Mouse (Mus musculus) CH12.LX (cell line): ENCODE data around the gene Npas3. TPM values are rescaled to one million over a fixed set of nuclear protein-coding genes. Genes with fewer than 3 reads are reported as not detected.

Experiments used
- DNase-seq: peaks from one replicate; pipeline ENCODE4 v3.0.0-alpha.2; 2013; ENCODE audit errors: extremely low read depth
- H3K27ac ChIP-seq: 2 replicates; pipeline ENCODE4 v1.5.1; 2012; ENCODE audit warnings: low read depth, mild to moderate bottlenecking, control low read depth, moderate library complexity; ENCODE audit not compliant: insufficient read depth
- H3K27me3 ChIP-seq: replicated peaks from 2 replicates; pipeline ENCODE3; 2012; ENCODE audit warnings: inconsistent platforms
- H3K36me3 ChIP-seq, 2 experiments: replicated peaks in 1 of 2; 2 replicates each; pipeline versions ENCODE3 to v1.6.1; 2012; ENCODE audit warnings: inconsistent platforms in 1 of 2, low read length in 1 of 2, mild to moderate bottlenecking in 1 of 2, mixed read lengths in 1 of 2, moderate library complexity in 1 of 2; ENCODE audit not compliant: control insufficient read depth in 1 of 2, insufficient read depth in 1 of 2
- H3K4me1 ChIP-seq, 2 experiments: 2 replicates each; pipeline ENCODE4 v1.6.1; 2012; ENCODE audit warnings: inconsistent platforms in 1 of 2, moderate library complexity in 1 of 2; ENCODE audit not compliant: insufficient read depth in 2 of 2, control insufficient read depth in 1 of 2
- H3K4me2 ChIP-seq: 2 replicates; pipeline ENCODE4 v1.6.1; 2012; ENCODE audit warnings: low read depth, mild to moderate bottlenecking, control low read depth; ENCODE audit not compliant: poor library complexity, insufficient read depth, severe bottlenecking
- H3K4me3 ChIP-seq, 3 experiments: fragments of 150-350 bp in 1 of 3; sonication (generic) in 1 of 3; replicated peaks in 1 of 3; 2 replicates each; pipeline versions ENCODE3 to v1.5.1; 2011 to 2012; ENCODE audit warnings: low read depth in 2 of 3, low read length in 2 of 3, mild to moderate bottlenecking in 2 of 3, moderate library complexity in 2 of 3, control low read depth in 1 of 3, improper control_type of control experiment in 1 of 3, inconsistent platforms in 1 of 3, mixed read lengths in 1 of 3; ENCODE audit not compliant: poor library complexity in 1 of 3
- H3K79me2 ChIP-seq: replicated peaks from 2 replicates; pipeline ENCODE4 v1.6.1; 2012; ENCODE audit warnings: mild to moderate bottlenecking, moderate library complexity; ENCODE audit not compliant: control insufficient read depth, poor library complexity, insufficient read depth, severe bottlenecking; ENCODE audit errors: extremely low read depth
- H3K9ac ChIP-seq: 2 replicates; pipeline ENCODE4 v1.6.1; 2012; ENCODE audit warnings: low read depth, mild to moderate bottlenecking, control low read depth, moderate library complexity; ENCODE audit not compliant: insufficient read depth
- H3K9me3 ChIP-seq: replicated peaks from 2 replicates; pipeline ENCODE3; 2012; ENCODE audit warnings: low read length, inconsistent platforms, mixed read lengths
- BHLHE40 ChIP-seq: IDR thresholded peaks from 2 replicates; pipeline ENCODE4 v1.6.1; 2011; ENCODE audit warnings: mild to moderate bottlenecking, low read depth, low read length, improper control_type of control experiment
- CTCF ChIP-seq, 2 experiments: IDR thresholded peaks in 1 of 2; conservative IDR thresholded peaks in 1 of 2; 2 replicates each; pipeline ENCODE4 v1.5.1; 2011 to 2012; ENCODE audit warnings: low read depth in 2 of 2, low read length in 2 of 2, improper control_type of control experiment in 1 of 2, inconsistent platforms in 1 of 2, mild to moderate bottlenecking in 1 of 2, moderate library complexity in 1 of 2
- ELF1 ChIP-seq: IDR thresholded peaks from 2 replicates; pipeline ENCODE4 v1.6.1; 2014; ENCODE audit warnings: low read depth, mild to moderate bottlenecking, inconsistent platforms, low read length, improper control_type of control experiment
- EP300 ChIP-seq: IDR thresholded peaks from 2 replicates; pipeline ENCODE4 v1.6.1; 2011; ENCODE audit warnings: low read length, improper control_type of control experiment
- ETS1 ChIP-seq: conservative IDR thresholded peaks from 2 replicates; pipeline ENCODE4 v1.6.1; 2012; ENCODE audit warnings: low read depth, mild to moderate bottlenecking, inconsistent platforms, low read length, improper control_type of control experiment, moderate library complexity
- GABPA ChIP-seq: IDR thresholded peaks from 2 replicates; pipeline ENCODE4 v1.6.1; 2012; ENCODE audit warnings: low read depth, low read length, improper control_type of control experiment, inconsistent platforms; ENCODE audit not compliant: insufficient replicate concordance
- IRF4 ChIP-seq: IDR thresholded peaks from 2 replicates; pipeline ENCODE4 v1.6.1; 2014; ENCODE audit warnings: low read depth, mild to moderate bottlenecking, inconsistent platforms, low read length, improper control_type of control experiment
- JUN ChIP-seq: IDR thresholded peaks from 2 replicates; pipeline ENCODE4 v1.6.1; 2011; ENCODE audit warnings: low read depth, mild to moderate bottlenecking, low read length, improper control_type of control experiment, moderate library complexity; ENCODE audit not compliant: insufficient read depth
- JUND ChIP-seq: conservative IDR thresholded peaks from 2 replicates; pipeline ENCODE4 v1.6.1; 2011; ENCODE audit warnings: low read depth, low read length, improper control_type of control experiment
- KAT2A ChIP-seq: IDR thresholded peaks from 2 replicates; pipeline ENCODE4 v1.6.1; 2012; ENCODE audit warnings: low read length, improper control_type of control experiment, inconsistent platforms; ENCODE audit not compliant: insufficient replicate concordance
- MAZ ChIP-seq: IDR thresholded peaks from 2 replicates; pipeline ENCODE4 v1.6.1; 2012; ENCODE audit warnings: low read depth, mild to moderate bottlenecking, inconsistent platforms, low read length, improper control_type of control experiment, moderate library complexity
- MXI1 ChIP-seq: IDR thresholded peaks from 2 replicates; pipeline ENCODE4 v1.6.1; 2011; ENCODE audit warnings: mild to moderate bottlenecking, low read depth, low read length, improper control_type of control experiment
- NELFE ChIP-seq: IDR thresholded peaks from 2 replicates; pipeline ENCODE4 v1.6.1; 2011; ENCODE audit warnings: low read depth, low read length, improper control_type of control experiment
- NRF1 ChIP-seq: IDR thresholded peaks from 2 replicates; pipeline ENCODE4 v1.6.1; 2014; ENCODE audit warnings: low read depth, mild to moderate bottlenecking, inconsistent platforms, low read length, improper control_type of control experiment, moderate library complexity
- POLR2A ChIP-seq: IDR thresholded peaks from 2 replicates; pipeline ENCODE4 v1.6.1; 2011; ENCODE audit warnings: low read depth, mild to moderate bottlenecking, improper control_type of control experiment, low read length
- RCOR1 ChIP-seq: conservative IDR thresholded peaks from 2 replicates; pipeline ENCODE4 v1.6.1; 2012; ENCODE audit warnings: low read depth, mild to moderate bottlenecking, inconsistent platforms, low read length, improper control_type of control experiment
- SIN3A ChIP-seq: IDR thresholded peaks from 2 replicates; pipeline ENCODE4 v1.6.1; 2012; ENCODE audit warnings: low read length, improper control_type of control experiment, inconsistent platforms
- SMC3 ChIP-seq: IDR thresholded peaks from 2 replicates; pipeline ENCODE4 v1.6.1; 2011; ENCODE audit warnings: low read depth, low read length, improper control_type of control experiment
- TBP ChIP-seq: conservative IDR thresholded peaks from 2 replicates; pipeline ENCODE4 v1.6.1; 2011; ENCODE audit warnings: low read depth, low read length, improper control_type of control experiment
- USF1 ChIP-seq: IDR thresholded peaks from 2 replicates; pipeline ENCODE4 v1.6.1; 2014; ENCODE audit warnings: low read depth, mild to moderate bottlenecking, inconsistent platforms, low read length, improper control_type of control experiment
- ZC3H11A ChIP-seq: IDR thresholded peaks from 2 replicates; pipeline ENCODE4 v1.6.1; 2012; ENCODE audit warnings: low read depth, mild to moderate bottlenecking, inconsistent platforms, low read length, improper control_type of control experiment
- ZKSCAN1 ChIP-seq: IDR thresholded peaks from 2 replicates; pipeline ENCODE4 v1.6.1; 2012; ENCODE audit warnings: low read depth, inconsistent platforms, low read length, improper control_type of control experiment, borderline replicate concordance
- ZMIZ1 ChIP-seq: IDR thresholded peaks from 2 replicates; pipeline ENCODE4 v1.6.1; 2012; ENCODE audit warnings: low read depth, mild to moderate bottlenecking, inconsistent platforms, low read length, improper control_type of control experiment
- ZNF384 ChIP-seq: IDR thresholded peaks from 2 replicates; pipeline ENCODE4 v1.6.1; 2012; ENCODE audit warnings: low read depth, low read length, improper control_type of control experiment, inconsistent platforms
- dilution Hi-C: fragments of 300-500 bp; cut with MboI; formaldehyde crosslinking; loops from 2 replicates; pipeline ENCODE4 v1.14.3; 2020; ENCODE audit warnings: low sequenced_read_pairs; ENCODE audit not compliant: extremely low pct_unique_long_range_greater_than_20kb, extremely low pct_ligation_motif_present
- in situ Hi-C: fragments of 300-500 bp; cut with MboI; formaldehyde crosslinking; loops from 3 replicates; pipeline ENCODE4 v1.14.3; 2019; ENCODE audit warnings: low sequenced_read_pairs, low pct_ligation_motif_present, low pct_unique_long_range_greater_than_20kb, mixed read lengths
- polyA plus RNA-seq: library from polyadenylated mRNA; unstranded; fragments of >175 nt; gene quantifications from 2 replicates; pipeline ENCODE4 v1.2.1, GENCODE M21; 2012; ENCODE audit warnings: low read depth; ENCODE audit not compliant: insufficient read length
- total RNA-seq, 2 experiments: library from RNA; depleted of rRNA; stranded (reverse); fragments of 300-350 nt in 1 of 2; fragments of >200 nt in 1 of 2; gene quantifications; 2 replicates each; pipeline ENCODE4 v1.2.3; 2012 to 2014

Npas3 gene
- total and polyA plus RNA-seq, 3 experiments, result 0.13 TPM; not detected in 1

- in situ Hi-C loops (no loop called here), dilution Hi-C loops (no loop called here)
- H3K27ac ChIP-seq, result no peak overlapping the region
- DNase-seq, result no peak
- no peaks in the 10 kb centered on the region for H3K9me3 ChIP-seq
- no peaks in the 10 kb centered on the region for H3K4me1 ChIP-seq
- no peak overlapping the region for H3K4me2 ChIP-seq
- TF ChIP-seq NRF1 (no peak), SMC3 (no peak), CTCF (conservative IDR thresholded peaks at IDR 0.05 in 1 of 2, IDR thresholded peaks at IDR 0.05 in 1 of 2; ENCODE audit: low read depth in 2 of 2, low read length in 2 of 2) (no peak), KAT2A (no peak), POLR2A (no peak), SIN3A (no peak), JUND (no peak), ZNF384 (no peak), JUN (no peak), ZC3H11A (no peak), GABPA (no peak), ZMIZ1 (no peak), MXI1 (no peak), ZKSCAN1 (no peak), USF1 (no peak), MAZ (no peak), IRF4 (no peak), RCOR1 (no peak)
- no peaks in the 10 kb centered on the region for H3K79me2 ChIP-seq
- H3K4me3 ChIP-seq, result no peak overlapping the region
- H3K9ac ChIP-seq, result no peak overlapping the region
- no peaks in the 10 kb centered on the region for H3K36me3 ChIP-seq
- H3K27me3 ChIP-seq, result no peaks in the 10 kb centered on the region
Observed at GRCm38 (mm10) chr12:53342741-53343140, 94.3 kb downstream of the Npas3 start.

GRCm38 (mm10) chr12:53351860-53352259 lies 103.4 kb downstream of the Npas3 start:
- TF ChIP-seq KAT2A (no peak), TBP (no peak), JUND (no peak), ELF1 (no peak), IRF4 (no peak), NELFE (no peak), RCOR1 (no peak), ZMIZ1 (no peak), ZNF384 (no peak), GABPA (no peak), BHLHE40 (no peak), ETS1 (no peak), EP300 (no peak), CTCF (conservative IDR thresholded peaks at IDR 0.05 in 1 of 2, IDR thresholded peaks at IDR 0.05 in 1 of 2; ENCODE audit: low read depth in 2 of 2, low read length in 2 of 2) (no peak), POLR2A (no peak)

More at GRCm38 (mm10) chr12:53351860-53352259, 103.4 kb downstream of the Npas3 start:
- Histone ChIP-seq H3K27me3 (no peaks in the 10 kb centered on the region), H3K36me3 (no peaks in the 10 kb centered on the region), H3K4me3 (no peak overlapping the region), H3K27ac (no peak overlapping the region), H3K9ac (no peak overlapping the region), H3K4me2 (no peak overlapping the region), H3K9me3 (no peaks in the 10 kb centered on the region), H3K79me2 (no peaks in the 10 kb centered on the region), H3K4me1 (no peaks in the 10 kb centered on the region)
- dilution Hi-C loops (no loop called here), in situ Hi-C loops (no loop called here)
- no peak for DNase-seq
